Mouse (Mus musculus): ENCODE measurements around the gene 2310030G06Rik. TPM values are rescaled to one million over a fixed set of nuclear protein-coding genes. Genes with fewer than 3 reads are reported as not detected.

2310030G06Rik gene
- total RNA-seq, 2 experiments from 2014 or later = 3.5 to 4.6 TPM

DNA sequence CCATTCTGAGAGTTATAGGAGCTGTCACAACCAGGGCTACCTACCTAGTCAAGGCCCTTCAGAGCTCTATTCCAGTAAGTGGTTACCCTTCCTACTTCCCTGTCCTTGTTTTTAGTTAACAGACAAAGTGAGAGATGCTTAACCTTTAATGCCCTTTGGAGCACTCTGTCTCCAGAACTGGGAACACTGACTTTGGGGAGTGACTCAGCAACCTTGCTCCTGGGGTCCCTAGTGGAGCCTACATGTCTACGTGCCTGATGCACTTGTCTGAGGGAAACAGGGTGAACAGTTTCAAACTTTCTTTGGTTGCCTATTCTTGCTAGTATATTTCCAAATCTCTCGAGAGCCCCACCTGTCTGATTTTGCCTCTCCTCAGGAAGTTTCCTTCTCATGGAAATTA lies 3.6 kb downstream of the 2310030G06Rik start:
- no peak for DNase-seq

DNA sequence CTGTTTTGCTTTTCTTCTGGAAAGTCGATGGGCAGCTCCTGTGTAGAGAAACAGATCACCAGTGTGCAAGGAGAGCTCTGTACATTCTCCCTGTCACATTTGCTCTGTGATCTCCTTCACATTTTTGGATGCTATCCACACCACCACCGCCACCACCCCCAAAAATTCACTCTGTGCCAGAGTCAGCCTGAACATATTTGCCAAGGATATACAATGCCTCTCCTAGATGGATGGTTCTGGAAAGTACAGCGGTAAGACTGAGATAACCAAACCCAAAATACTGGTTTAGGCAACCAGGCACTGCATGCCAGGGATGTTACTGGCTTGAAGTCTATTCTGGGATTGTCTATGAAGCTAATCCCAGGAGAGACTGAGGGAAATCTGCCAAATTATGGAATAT lies 4.1 kb downstream of the 2310030G06Rik start:
- no peak for DNase-seq

DNA sequence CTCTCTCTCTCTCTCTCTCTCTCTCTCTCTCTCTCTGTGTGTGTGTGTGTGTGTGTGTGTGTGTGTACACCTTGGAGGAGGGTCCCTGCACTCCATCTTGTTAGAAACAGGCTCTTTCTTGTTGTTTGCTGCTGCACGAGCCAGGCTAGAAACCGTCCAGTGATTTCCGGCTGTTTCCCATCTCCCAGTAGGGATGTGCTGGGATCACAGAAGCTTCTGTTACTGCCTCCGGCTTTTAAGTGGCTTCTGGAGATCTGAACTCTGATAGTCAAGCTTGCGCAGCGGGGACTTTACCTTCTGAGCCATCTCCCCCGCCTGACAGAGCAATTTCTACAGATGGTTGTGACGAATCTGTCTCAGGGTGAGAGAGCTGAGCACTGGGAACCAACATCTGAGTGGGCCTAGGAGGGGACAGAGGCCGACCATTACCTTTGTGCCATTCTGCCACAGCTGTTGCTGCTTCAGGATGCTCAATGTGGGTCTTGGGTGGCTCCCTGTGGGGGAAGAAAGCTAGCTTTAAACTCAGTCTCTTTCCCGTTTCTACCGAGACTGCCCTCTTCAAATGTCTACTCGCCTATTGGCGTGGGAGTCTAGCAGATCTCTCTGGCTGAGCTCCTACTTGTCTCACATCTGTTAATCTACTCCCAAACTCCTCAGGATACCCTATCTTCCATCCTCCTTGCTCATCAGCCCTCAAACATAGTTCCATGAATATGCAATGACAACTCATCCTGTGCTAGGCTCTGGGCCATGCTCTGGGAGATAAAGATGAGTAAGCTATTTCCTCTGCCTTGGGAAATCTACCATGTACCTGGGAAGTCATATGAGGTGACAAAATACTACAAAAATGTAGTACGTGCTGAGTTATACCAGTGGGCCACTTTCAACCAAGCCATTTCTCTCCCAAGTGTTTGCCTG lies 5.2 kb downstream of the 2310030G06Rik start:
- DNase-seq = no peak

DNA sequence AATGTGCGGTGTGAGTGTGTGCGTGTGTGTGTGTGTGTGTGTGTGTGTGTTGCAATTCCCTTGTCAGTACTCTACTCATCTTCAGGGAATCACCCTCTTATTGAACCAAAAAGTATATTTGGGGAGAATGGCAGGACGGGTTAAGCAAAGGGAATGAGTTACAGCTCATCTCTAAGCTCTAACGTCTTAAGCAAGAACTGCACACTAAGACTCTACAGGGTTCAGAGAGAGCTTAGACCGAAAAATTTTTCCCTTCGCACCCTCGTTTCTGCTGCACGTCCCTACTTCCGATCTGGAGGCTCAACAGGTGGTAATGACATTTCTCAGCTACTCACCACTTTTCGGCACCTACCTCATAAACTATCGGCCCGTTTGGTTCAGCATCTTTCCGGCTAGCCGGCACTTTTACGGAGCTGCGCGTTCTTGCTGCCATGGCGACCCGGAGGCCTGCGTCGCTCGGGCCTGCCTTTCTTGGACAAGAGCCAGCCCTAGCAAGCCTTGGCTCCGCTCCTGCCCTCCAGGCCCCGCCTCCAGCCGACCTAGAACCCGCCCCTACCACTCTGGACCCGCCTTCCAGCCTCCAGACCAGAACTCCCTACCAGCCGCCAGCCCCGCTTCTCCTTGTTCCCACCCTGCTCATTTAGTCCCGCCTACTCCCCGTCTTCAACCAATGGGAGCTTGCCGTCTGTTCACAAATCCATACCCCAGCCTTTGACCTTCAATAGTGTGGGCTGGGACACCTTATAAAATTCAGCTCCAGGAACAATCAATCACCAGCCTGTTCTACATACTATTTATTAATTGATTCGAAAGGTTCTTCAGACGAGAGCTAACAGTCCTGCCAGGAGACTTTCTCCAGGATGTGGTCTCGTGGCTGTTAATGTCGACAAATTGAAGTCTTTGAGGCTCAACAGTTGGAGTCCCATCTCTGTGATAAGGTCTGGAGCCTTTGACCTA lies 7.1 kb downstream of the 2310030G06Rik start, which contains the start of gene Dixdc1:
Gene Dixdc1 (minus strand): TSS at position 604 of the 957 bp plus-strand sequence.
- peak; percentile 95 to 96 for DNase-seq

DNA sequence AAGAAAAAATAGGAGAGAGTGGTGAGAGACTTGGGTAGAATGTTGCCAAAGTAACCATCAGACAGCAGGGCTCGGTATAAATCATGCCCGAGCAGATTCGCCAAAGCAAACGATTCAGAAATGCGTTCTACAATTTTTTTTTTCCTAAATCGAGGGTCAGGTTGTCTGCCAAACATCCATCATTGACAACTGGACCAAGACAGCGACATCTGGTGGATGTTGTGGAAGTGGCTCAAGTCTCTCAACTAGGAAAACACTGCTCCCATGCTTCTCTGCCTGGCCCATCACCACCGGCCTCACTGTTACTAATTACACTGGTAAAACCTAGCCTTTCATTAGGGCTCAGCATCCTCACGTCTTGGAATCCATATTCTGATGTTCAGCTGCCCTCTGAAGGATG lies 11.3 kb downstream of the 2310030G06Rik start:
- DNase-seq = peak; percentile 50 to 62

DNA sequence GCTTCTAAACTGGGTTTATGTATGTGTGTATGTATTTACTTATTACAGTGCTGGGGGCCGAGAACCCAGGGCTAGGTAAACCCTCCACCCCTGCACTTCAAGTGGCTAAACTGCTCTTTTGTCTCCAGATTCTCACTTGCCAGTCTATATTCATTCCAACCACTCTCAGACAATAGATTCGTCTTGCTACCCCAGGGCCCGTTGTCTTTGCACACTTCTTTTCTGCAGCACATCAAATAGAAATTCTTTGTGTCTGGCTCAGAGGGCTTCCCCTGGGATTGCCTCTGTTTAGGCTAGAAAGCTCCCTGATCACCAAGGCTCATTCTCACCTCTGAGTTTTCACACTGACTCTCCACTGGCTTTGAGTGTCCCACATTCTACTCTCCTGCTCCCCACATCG lies 13.8 kb downstream of the 2310030G06Rik start:
- no peak for DNase-seq

DNA sequence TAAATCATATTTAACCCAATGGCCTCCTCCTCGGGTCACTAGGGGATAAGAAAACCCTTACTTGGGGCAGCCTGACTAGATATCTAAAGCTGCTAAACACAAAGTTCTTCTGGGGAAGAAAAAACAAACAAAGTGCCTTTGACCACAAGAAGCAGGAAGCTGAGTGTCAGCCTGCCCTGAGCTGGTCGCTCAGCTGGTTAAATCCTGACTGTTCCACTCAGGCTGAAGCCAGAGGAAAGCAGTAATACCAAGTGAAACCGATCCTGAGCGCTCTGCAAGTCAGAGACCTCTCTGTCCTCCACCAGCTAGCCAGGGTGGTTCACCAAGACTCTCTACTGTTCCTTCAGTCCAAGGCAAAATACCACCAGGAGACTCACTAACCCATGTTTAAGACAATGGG lies 16.7 kb downstream of the 2310030G06Rik start:
- no peak for DNase-seq

DNA sequence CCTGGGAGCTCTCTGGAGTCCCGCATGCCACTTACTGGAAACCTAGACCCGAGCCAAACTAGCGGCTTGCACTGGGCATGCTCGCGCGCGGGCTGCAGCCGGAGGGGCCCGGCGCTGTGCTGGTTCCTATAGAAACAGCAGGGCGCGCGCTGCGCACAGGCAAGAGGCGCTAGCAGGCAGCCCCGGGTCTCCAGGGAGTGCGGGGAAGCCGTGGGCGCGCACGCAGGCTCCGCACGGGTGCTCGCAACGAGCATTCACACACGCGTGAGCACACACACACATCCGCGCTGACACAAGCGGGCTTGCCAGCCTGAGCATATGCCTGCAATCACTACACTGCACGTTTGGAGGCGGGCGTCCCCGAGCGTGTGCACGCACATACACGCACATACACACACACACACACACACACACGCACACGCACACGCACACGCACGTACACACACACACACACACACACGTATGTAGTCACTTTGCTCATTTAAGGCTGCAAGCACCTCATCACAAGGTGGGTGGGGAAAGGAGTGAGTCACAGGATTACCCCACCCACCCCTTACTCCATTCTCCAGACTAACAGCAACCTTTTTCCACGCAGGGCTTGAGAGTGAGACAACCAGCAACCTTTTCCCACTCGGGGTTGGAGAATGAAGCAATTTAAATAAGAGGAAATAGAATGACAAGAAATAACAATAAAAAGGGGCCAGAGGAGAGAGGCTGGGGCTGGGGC lies 18.2 kb downstream of the 2310030G06Rik start:
- DNase-seq = peak; percentile 74 to 83

DNA sequence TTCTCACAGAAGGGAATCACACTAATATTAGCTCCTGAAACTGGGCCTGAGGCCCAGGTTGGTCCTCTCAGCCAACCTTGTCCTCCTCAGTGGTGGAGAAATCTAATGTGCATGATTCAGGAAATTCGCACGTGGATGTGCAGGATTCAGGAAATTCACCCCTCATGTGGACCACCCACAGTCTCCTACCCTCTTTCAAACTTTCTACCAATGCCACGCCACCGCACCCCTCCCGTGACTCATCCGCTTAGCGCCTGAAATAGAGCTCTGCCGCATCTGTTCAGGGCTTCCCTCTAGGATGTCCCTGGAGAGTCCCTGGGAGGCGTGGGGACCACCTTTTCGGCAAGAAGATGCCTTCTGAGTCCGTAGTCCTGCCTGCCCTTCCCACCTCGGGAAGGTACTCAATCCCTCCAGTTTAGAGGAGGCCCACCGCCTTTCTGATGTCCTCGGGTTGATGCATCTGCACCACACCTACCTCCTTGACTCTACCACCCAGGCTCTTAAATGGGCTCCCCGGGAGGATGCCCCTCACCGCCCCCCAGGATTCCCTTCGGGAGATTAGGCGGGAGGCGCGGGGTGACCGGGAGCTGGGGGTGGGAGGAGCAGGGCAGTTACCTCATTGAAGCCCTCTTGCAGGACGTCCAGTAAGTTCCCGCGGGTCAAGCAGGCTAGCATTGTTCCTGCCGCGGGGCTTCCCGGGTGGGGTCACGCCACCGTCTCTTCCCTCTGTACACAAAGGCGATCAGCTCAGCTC lies 19.0 kb downstream of the 2310030G06Rik start:
- peak in 1 of 2 experiments; percentile 44 for DNase-seq

DNA sequence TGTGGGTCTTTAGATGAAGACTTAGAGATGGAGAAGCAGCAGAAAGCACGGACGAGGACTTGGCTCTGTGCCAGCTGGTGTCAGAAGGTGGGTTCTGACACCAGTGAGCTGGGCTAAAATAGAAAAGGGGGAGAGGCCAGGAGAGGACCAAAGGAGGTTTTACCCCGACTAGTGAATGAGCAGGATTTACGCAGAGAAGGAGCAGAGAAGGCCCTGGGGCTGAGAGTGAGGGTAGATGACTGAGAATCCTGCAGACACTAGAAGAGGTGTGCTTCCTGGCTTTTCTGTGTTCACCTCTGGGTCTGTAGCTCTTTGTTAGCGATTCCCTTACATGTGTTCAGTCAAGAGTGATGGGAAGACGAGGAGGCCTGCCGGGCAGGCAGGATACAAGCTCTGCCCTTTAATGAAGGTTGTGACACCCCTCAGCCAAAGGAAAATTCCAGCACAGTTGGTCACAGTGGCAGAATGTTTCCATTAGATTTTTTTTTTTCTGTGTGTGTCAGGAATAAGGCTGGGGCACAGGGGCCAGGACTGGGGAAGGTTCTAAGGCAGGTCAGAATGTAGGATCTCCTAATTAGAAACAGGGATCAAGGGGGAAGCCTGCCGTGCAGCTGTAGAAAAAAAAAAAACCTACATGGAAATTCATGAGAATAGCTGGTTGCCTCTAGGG lies 20.3 kb downstream of the 2310030G06Rik start:
- DNase-seq = no peak

DNA sequence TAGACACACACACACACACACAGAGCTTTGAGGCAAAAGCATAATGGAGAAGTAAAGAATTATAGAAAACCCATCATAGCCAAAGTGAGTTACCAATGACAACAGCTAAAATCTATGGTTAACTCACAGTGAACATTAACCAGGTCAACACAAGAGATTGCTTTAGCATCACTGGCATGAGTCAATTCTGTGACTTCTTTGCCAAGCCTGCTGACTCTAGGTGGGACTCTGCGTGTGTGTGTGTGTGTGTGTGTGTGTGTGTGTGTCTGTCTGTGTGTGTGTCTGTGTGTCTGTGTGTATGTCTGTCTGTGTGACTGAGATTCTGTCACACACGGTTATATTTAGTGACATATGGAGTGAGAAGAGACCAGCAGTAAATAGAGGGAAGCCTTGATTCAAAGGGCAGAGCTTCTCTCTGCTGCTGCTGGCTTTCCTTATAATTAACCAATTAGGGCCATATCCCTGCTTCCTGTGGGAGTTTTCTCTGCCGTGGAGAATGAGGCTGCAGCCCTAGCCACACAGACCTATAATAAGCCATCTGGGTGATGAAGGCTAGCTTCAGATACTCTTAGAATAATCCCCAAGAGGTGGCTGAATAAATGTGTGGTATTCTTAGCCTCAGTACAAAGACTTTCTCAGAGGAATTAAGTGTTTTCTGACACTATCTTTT lies 21.5 kb downstream of the 2310030G06Rik start:
- DNase-seq = no peak

DNA sequence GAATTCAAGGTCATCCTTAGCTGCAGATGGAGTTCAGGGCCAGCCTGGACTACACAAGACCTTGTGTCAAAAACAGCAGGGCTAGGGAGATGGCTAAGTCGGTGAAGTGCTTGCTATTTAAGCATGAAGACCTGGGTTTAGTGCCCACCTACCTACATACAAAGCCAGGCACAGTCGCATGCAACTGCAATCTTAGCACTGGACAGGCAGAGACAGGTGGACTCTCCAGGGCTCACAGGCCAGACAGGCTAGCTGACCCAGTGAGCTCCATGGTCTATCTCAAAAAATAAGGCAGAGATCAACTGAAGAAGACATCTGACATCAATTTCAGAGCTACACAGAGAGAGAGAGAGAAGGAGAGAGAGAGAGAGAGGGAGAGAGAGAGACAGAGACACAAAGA lies 22.2 kb downstream of the 2310030G06Rik start:
- no peak for DNase-seq

DNA sequence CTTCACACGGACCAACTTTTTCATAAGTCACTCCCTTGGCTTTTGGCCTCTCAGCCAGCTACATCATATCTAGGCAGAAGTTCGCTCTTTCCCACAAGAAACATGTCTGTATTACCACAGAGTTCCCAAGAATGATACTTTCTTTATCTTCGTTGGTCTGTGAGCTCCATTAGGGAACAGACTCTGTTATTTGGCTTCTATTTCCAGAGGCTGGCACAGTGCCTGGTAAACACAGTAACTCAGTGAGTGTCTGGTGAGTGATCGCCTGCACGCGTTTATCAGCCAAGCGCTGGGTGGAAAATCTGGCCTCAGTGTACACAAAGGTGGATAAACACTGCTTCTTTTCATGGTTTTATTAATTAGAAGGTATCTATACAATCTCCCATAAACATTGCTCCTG lies 22.9 kb downstream of the 2310030G06Rik start:
- DNase-seq = peak; percentile 82 to 86

DNA sequence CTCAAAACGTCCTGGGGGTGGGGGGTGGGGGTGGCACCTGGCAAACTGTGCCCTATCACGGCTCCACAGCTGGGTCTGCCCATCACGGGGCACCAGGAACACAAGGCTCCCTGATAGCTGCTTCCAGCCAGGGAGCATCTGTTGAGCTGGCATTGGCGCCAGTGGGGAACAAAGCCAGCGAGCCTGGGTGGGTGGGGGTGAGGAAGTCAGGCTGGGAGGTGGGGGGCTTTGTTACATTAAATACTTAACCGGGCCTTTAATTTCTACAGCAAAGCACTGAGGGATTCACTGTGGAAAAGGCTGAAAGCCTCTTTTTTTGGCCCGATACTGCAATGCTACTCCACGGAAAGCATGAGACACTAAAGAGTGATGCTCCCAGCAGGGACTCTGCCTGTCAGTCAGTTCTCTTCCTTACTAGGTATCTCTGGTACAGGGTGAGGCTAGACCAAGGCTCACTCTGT lies 23.9 kb downstream of the 2310030G06Rik start:
- DNase-seq = no peak

DNA sequence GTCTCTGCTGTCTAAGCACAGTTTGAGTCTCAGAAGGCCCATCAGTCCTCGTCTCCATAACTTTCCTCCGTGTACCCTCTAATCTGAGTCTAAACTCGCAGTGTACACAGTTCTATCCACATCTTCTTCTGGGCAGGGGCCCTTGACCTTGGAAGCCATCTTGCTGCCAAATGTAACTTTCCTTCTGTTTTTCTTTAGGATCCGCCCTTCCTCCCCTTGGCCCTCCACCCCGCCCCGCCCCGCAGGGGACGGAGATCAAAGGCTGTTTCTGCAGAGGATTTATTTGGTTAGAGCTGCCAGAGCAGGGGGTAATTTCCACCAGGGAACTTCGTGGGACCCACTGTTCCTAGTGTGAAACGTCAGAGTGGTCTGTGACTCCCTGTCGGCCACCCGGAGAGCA lies 25.3 kb downstream of the 2310030G06Rik start:
- peak in 1 of 2 experiments; percentile 60 for DNase-seq

DNA sequence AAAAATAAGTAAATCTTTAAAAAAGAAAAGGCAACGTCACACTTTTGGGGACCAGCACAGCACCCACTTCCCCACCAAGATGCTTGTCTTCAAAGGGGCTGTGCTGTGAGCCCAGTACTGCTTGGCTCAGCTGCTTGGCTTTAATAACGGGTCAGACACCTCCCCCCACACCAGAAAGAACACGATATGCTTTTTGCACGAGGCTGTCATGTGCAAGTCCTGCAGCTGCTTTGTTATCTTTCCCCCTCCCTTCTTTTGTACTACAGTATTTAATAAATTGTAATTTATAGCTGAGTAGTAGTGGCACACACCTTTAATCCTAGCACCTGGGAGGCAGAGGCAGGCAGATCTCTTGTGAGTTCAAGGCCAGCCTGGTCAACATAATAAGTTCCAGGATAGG lies 27.5 kb downstream of the 2310030G06Rik start:
- DNase-seq = no peak

DNA sequence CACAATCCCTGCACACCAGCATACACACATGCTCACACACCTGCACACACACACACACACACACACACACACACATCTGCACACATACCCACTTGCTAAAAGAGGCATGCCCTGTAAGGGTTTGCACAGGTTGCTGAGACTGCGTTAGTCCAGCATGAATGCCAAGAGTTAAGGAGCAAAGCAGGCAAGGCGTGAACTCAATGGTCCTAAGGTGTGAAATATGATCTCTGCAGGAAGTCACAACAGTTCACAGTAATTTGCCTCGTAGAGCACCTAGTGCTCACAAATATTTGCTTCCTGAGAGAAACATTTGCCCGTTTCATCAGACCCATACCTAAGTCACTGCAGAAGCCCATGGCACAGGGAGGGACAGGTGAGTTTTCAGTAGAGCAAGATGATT lies 32.1 kb downstream of the 2310030G06Rik start:
- DNase-seq = no peak

DNA sequence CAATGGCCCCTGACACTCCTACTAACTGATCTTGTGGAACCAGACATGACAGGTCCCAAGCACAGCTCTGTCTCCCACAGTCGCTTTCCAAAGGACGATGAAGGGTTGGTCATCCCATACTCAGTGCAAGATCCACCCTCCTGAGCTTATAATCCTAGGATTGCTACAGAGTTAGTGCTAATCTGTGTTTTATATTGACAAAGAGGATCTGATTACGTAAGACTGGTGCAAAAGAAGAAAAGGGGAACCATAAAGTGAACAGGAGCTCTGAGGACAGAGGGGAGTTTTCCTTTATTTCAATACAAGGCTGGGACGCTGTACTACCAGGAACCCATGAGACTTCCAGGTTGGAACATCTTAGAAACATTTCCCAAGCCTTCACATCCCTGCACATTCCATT lies 35.0 kb downstream of the 2310030G06Rik start:
- no peak for DNase-seq

DNA sequence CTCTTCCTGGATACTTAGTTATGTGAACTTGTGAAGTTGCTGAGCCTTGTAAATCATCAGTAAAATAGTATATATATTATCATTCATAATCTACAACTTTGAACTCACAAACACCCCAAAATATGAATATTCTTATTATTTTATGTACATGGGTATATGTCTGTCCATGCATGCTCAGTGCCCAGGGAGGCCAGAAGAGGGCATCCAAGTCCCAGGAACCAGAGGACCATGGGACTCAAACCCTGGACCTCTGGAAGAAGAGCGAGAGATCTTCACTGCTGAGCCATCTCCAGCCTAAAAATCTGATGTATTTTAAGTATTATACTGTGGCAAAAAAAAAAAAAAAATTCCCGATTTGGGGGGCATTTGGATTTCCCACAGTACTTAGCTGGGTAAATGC lies 37.2 kb downstream of the 2310030G06Rik start:
- DNase-seq = peak; percentile 58 to 62

DNA sequence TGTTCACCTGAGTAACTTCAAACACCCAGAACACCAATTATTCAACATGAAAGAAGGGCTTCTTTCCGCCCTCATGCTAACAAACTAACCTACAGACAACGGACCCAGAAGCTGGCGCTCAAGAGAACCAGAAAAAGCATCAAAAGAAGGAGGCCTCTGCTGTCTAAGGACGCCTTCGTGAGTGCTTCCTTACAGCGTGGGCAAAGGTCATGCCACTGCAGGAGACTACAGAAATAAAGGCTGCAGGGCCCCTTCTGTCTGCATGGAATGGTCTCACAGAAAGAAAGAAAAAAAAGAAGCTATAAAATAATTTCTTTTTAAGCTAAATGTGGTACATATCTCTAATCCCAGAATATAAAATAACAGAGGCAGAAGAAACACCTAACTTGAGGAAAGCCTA lies 41.4 kb downstream of the 2310030G06Rik start:
- no peak for DNase-seq

Measured in adrenal gland, postnatal 36 days (tissue).